Mouse (Mus musculus) c-Kit-positive CD71-positive TER-119-negative erythroid progenitor cells, embryonic 14.5 days (primary cell): Measurements from ENCODE around the gene Gp9.
A peak's percentile ranks its signal among the peaks of the same experiment; 100 is the strongest.
"Not testable (repeated sequence)": the region's sequence is repeated elsewhere in the genome, so short reads cannot be mapped to it uniquely, and the experiment has no call there.

ENCODE experiments used
- DNase-seq: peaks from one replicate; pipeline ENCODE4 v3.0.0-alpha.2; 2013; ENCODE audit warnings: low read depth

Gene Gp9

GRCm38 (mm10) chr6:87750184-87750910 lies 27.5 kb upstream of the Gp9 start:
- no peak for DNase-seq

GRCm38 (mm10) chr6:87751574-87751973 lies 26.3 kb upstream of the Gp9 start:
- DNase-seq: no peak

- no peak for DNase-seq
Observed at GRCm38 (mm10) chr6:87755196-87755595, 22.7 kb upstream of the Gp9 start.

GRCm38 (mm10) chr6:87756896-87757295 lies 21.0 kb upstream of the Gp9 start:
- DNase-seq: no peak

GRCm38 (mm10) chr6:87759404-87759803 lies 18.5 kb upstream of the Gp9 start:
- no peak for DNase-seq

- DNase-seq: no peak
Observed at GRCm38 (mm10) chr6:87759850-87760249, 18.0 kb upstream of the Gp9 start.

GRCm38 (mm10) chr6:87762161-87762560 lies 15.7 kb upstream of the Gp9 start:
- DNase-seq: no peak

- peak; percentile 58 for DNase-seq
Observed at GRCm38 (mm10) chr6:87763376-87764280, 14.2 kb upstream of the Gp9 start.

- not testable (repeated sequence) for DNase-seq
Observed at GRCm38 (mm10) chr6:87764296-87764695, 13.6 kb upstream of the Gp9 start.

GRCm38 (mm10) chr6:87770626-87771025 lies 7.2 kb upstream of the Gp9 start:
- DNase-seq: no peak

- DNase-seq: no peak
Observed at GRCm38 (mm10) chr6:87774466-87774865, 3.4 kb upstream of the Gp9 start.

- no peak for DNase-seq
Observed at GRCm38 (mm10) chr6:87774909-87775308, 3.0 kb upstream of the Gp9 start.

GRCm38 (mm10) chr6:87775588-87776245 lies 2.2 kb upstream of the Gp9 start:
- peak; percentile 94 for DNase-seq

- DNase-seq: no peak
Observed at GRCm38 (mm10) chr6:87776663-87777062, 1.2 kb upstream of the Gp9 start.

- no peak for DNase-seq
Observed at GRCm38 (mm10) chr6:87778294-87779173, 662 bp downstream of the Gp9 start.

GRCm38 (mm10) chr6:87779174-87780165 lies 1.6 kb downstream of the Gp9 start:
- no peak for DNase-seq

GRCm38 (mm10) chr6:87780546-87781301 lies 2.9 kb downstream of the Gp9 start:
- DNase-seq: no peak

GRCm38 (mm10) chr6:87784033-87784432 lies 6.2 kb downstream of the Gp9 start:
- no peak for DNase-seq

- DNase-seq: no peak
Observed at GRCm38 (mm10) chr6:87786621-87787020, 8.7 kb downstream of the Gp9 start.
